Mouse (Mus musculus) brown adipose tissue, adult 24 weeks (tissue): Measurements from ENCODE around the gene Ntn3. TPM values are rescaled to one million over a fixed set of nuclear protein-coding genes. Genes with fewer than 3 reads are reported as not detected.

ENCODE experiments used
- H3K27ac ChIP-seq: fragments of 200-500 bp; replicated peaks from 2 replicates; pipeline ENCODE4 v1.5.1; 2012; ENCODE audit warnings: low read depth, mild to moderate bottlenecking, low read length
- H3K4me1 ChIP-seq: fragments of 200-500 bp; 2 replicates; pipeline ENCODE4 v1.6.1; 2012; ENCODE audit warnings: low read length, mixed read lengths; ENCODE audit not compliant: control insufficient read depth, insufficient read depth, insufficient read length
- H3K4me3 ChIP-seq: fragments of 200-500 bp; 2 replicates; pipeline ENCODE4 v1.5.1; 2012; ENCODE audit warnings: low read depth, mild to moderate bottlenecking, low read length, moderate library complexity; ENCODE audit not compliant: insufficient read depth
- polyA plus RNA-seq: library from polyadenylated mRNA; stranded (reverse); fragments of >200 nt; gene quantifications from 2 replicates; pipeline ENCODE4 v1.2.4, GENCODE M21; 2012; ENCODE audit not compliant: missing spikeins, insufficient read depth, insufficient read length

Gene Ntn3
- polyA plus RNA-seq, 1 experiment: 0.52 TPM

GRCm38 (mm10) chr17:24155742-24156141 lies 53.6 kb downstream of the Ntn3 start:
- no peak overlapping the region for H3K27ac ChIP-seq
- no peak overlapping the region for H3K4me3 ChIP-seq
- H3K4me1 ChIP-seq: no peaks in the 10 kb centered on the region

- H3K27ac ChIP-seq: no peak overlapping the region
- no peak overlapping the region for H3K4me3 ChIP-seq
- no peaks in the 10 kb centered on the region for H3K4me1 ChIP-seq
These were observed 54.9 kb downstream of the Ntn3 start for GRCm38 (mm10) chr17:24154463-24154862.

Other genes starting within 250 kb of the Ntn3 start
- not detected in 2 replicates for gene Prss30, start 229.0 kb downstream of the Ntn3 start, polyA plus RNA-seq
- gene Prss22, start 211.4 kb downstream of the Ntn3 start, polyA plus RNA-seq: not detected in 2 replicates
- 1.7 and 3.0 TPM in 2 replicates for gene Prss27, start 171.4 kb downstream of the Ntn3 start, polyA plus RNA-seq
- gene Kctd5, start 136.0 kb downstream of the Ntn3 start, polyA plus RNA-seq: 7.9 and 8.3 TPM in 2 replicates
- gene Pdpk1, start 58.6 kb downstream of the Ntn3 start, polyA plus RNA-seq: 23.9 and 24.3 TPM in 2 replicates
- 13.4 and 16.2 TPM in 2 replicates for gene Amdhd2, start 45.8 kb downstream of the Ntn3 start, polyA plus RNA-seq
- gene Atp6v0c, start 39.8 kb downstream of the Ntn3 start, polyA plus RNA-seq: 241 and 250 TPM in 2 replicates
- 2.7 and 7.0 TPM in 2 replicates for gene Tbc1d24, start 4.0 kb downstream of the Ntn3 start, polyA plus RNA-seq
- 2.2 and 4.2 TPM in 2 replicates for gene Tedc2, start 11.3 kb upstream of the Ntn3 start, polyA plus RNA-seq
- gene Ccnf, start 42.0 kb upstream of the Ntn3 start, polyA plus RNA-seq: 0.79 TPM in 1 of 2 replicates, not detected in the other
- gene Abca17, start 141.5 kb upstream of the Ntn3 start, polyA plus RNA-seq: not detected in 2 replicates
- 6.7 and 8.3 TPM in 2 replicates for gene Abca3, start 142.4 kb upstream of the Ntn3 start, polyA plus RNA-seq
- 44.3 and 47.2 TPM in 2 replicates for gene Rnps1, start 205.0 kb upstream of the Ntn3 start, polyA plus RNA-seq
- 1,121 and 1,239 TPM in 2 replicates for gene Eci1, start 217.1 kb upstream of the Ntn3 start, polyA plus RNA-seq
- not detected in 2 replicates for gene Dnase1l2, start 233.6 kb upstream of the Ntn3 start, polyA plus RNA-seq